10 mouse cellular contexts compared by ENCODE assay signal in genomic region chr13:116708456-116708780, GRCm38 (mm10).
DNase-seq lines count a peak whose midpoint lies in the region; ATAC-seq lines count a peak whose summit lies in the region.
"Had no signal": no experiment of that assay in that cellular context is flagged by ENCODE, and none has a peak within 500 bp of the region (broad histone marks: within the 10 kb centered on the region; RNA-seq: fewer than 3 reads in every experiment).

No protein-coding gene starts in this region.

- 3% methylated on average over 7 of the region's 7 CpGs for WGBS in heart, embryonic 15.5 days
- WGBS in neural tube, embryonic 11.5 days: 2% methylated on average over 7 of the region's 7 CpGs
- WGBS in midbrain, embryonic 12.5 days: under 1% methylated on average over 7 of the region's 7 CpGs

- H3K27me3 ChIP-seq in heart, embryonic 15.5 days: peaks cover 83% of the 10 kb centered on the region
- peaks cover 58% of the 10 kb centered on the region for H3K27me3 ChIP-seq in neural tube, embryonic 11.5 days (ENCODE audit: control insufficient read depth, insufficient read depth, low read length)
- peaks cover 81% of the 10 kb centered on the region for H3K27me3 ChIP-seq in midbrain, embryonic 12.5 days

- peak overlapping the region; percentile 26 for H3K4me3 ChIP-seq in heart, embryonic 15.5 days
- H3K4me3 ChIP-seq in neural tube, embryonic 11.5 days (ENCODE audit: low read depth, low read length): peak overlapping the region; percentile 15; the same call in 1 of the 2 replicates
- peak overlapping the region; percentile 17 for H3K4me3 ChIP-seq in midbrain, embryonic 12.5 days
- H3K4me3 ChIP-seq: liver, embryonic 12.5 days had no signal

- peak overlapping the region; percentile 44 for H3K4me2 ChIP-seq in heart, embryonic 15.5 days
- peak overlapping the region; percentile 27 for H3K4me2 ChIP-seq in neural tube, embryonic 11.5 days (ENCODE audit: low read depth)
- H3K4me2 ChIP-seq in midbrain, embryonic 12.5 days (replicated peaks): peak overlapping the region; percentile 44

- intact Hi-C loops in heart, postnatal 25 days (cut with DNase I): loop anchor here (10.0 kb wide), 1 partner anchor 404 kb away; the partner anchor contains the start of gene Isl1

- no peak for ATAC-seq in heart, embryonic 15.5 days (replicated peaks; ENCODE audit: insufficient number of reproducible peaks, insufficient read depth, low FRiP score, low read depth)
- ATAC-seq in neural tube, embryonic 11.5 days (ENCODE audit: insufficient read depth, low FRiP score, low TSS enrichment): no peak
- ATAC-seq in midbrain, embryonic 12.5 days (ENCODE audit: low FRiP score, low read depth): no peak
- ATAC-seq: inflammation-experienced regulatory T-cells, adult 6 months; liver, embryonic 12.5 days had no signal

- no peaks in the 10 kb centered on the region for H3K9me3 ChIP-seq in heart, embryonic 15.5 days (replicated peaks)
- no peaks in the 10 kb centered on the region for H3K9me3 ChIP-seq in neural tube, embryonic 11.5 days (ENCODE audit: control insufficient read depth, low read length)
- no peaks in the 10 kb centered on the region for H3K9me3 ChIP-seq in midbrain, embryonic 12.5 days
- H3K9me3 ChIP-seq: liver, embryonic 12.5 days had no signal

- no peak overlapping the region for H3K9ac ChIP-seq in heart, embryonic 15.5 days
- peak overlapping the region; percentile 15 for H3K9ac ChIP-seq in neural tube, embryonic 11.5 days (ENCODE audit: low read length)
- no peak overlapping the region for H3K9ac ChIP-seq in midbrain, embryonic 12.5 days (replicated peaks)
- H3K9ac ChIP-seq: liver, embryonic 12.5 days had no signal

- peaks cover 23% of the 10 kb centered on the region for H3K4me1 ChIP-seq in heart, embryonic 15.5 days (replicated peaks)
- H3K4me1 ChIP-seq in neural tube, embryonic 11.5 days (ENCODE audit: control insufficient read depth, insufficient read depth, low read length): peaks cover 17% of the 10 kb centered on the region
- H3K4me1 ChIP-seq in midbrain, embryonic 12.5 days: peaks cover 46% of the 10 kb centered on the region
- H3K4me1 ChIP-seq: liver, embryonic 12.5 days had no signal

- H3K27ac ChIP-seq in heart, embryonic 15.5 days: no peak overlapping the region
- H3K27ac ChIP-seq in neural tube, embryonic 11.5 days (ENCODE audit: low read depth, low read length): no peak overlapping the region
- no peak overlapping the region for H3K27ac ChIP-seq in midbrain, embryonic 12.5 days (replicated peaks)
- H3K27ac ChIP-seq: liver, embryonic 12.5 days had no signal

- no peak for DNase-seq in heart, postnatal 25 days (ENCODE audit: low spot score)
- no peak for DNase-seq in neural tube, embryonic 11.5 days (ENCODE audit: low spot score)
- no peak for DNase-seq in neural tube, embryonic 10.5 days (ENCODE audit: extremely low spot score, low spot score)
- no peak for DNase-seq in cerebellum, adult 11 months
- DNase-seq in urinary bladder, adult 2 months (ENCODE audit: low spot score): no peak
- DNase-seq in urinary bladder, postnatal 4 days (ENCODE audit: low spot score in 2 of 2): no peak

- no peaks in the 10 kb centered on the region for H3K36me3 ChIP-seq in heart, embryonic 15.5 days
- H3K36me3 ChIP-seq in neural tube, embryonic 11.5 days (ENCODE audit: control insufficient read depth, insufficient read depth, low read length): no peaks in the 10 kb centered on the region
- H3K36me3 ChIP-seq in midbrain, embryonic 12.5 days: no peaks in the 10 kb centered on the region
- H3K36me3 ChIP-seq: liver, embryonic 12.5 days had no signal
